Mouse (Mus musculus): ENCODE results near the gene Omt2b. TPM values are rescaled to one million over a fixed set of nuclear protein-coding genes. Genes with fewer than 3 reads are reported as not detected.
A peak's percentile ranks its signal among the peaks of the same experiment; 100 is the strongest.
"Not testable (repeated sequence)": the region's sequence is repeated elsewhere in the genome, so short reads cannot be mapped to it uniquely, and the experiment has no call there.

The Omt2b gene
- not detected for total RNA-seq (2021)

- intact Hi-C loops (cut with DNase I): not testable (repeated sequence)
These were observed at the start of gene Omt2b for GRCm38 (mm10) chr9:78327289-78327688. Gene Omt2b, plus strand, starts transcription at chr9:78327589.

GRCm38 (mm10) chr9:78282002-78282711, 45.2 kb upstream of the Omt2b start:
- intact Hi-C loops (cut with DNase I): not testable (repeated sequence)
- peak; percentile 5 to 9 for DNase-seq

More at GRCm38 (mm10) chr9:78327289-78327688, at the start of gene Omt2b:
- DNase-seq: not testable (repeated sequence)

GRCm38 (mm10) chr9:78289063-78289462, 38.3 kb upstream of the Omt2b start:
- DNase-seq; intact Hi-C loops (cut with DNase I): not testable (repeated sequence)

- DNase-seq; intact Hi-C loops (cut with DNase I): not testable (repeated sequence)
These were observed 37.7 kb upstream of the Omt2b start, which contains the start of gene Gm10639 for GRCm38 (mm10) chr9:78289723-78290122. Gene Gm10639, plus strand, starts transcription at chr9:78289923.

GRCm38 (mm10) chr9:78292462-78292861, 34.9 kb upstream of the Omt2b start:
- DNase-seq; intact Hi-C loops (cut with DNase I): not testable (repeated sequence)

- DNase-seq; intact Hi-C loops (cut with DNase I): not testable (repeated sequence)
These were observed 33.7 kb upstream of the Omt2b start for GRCm38 (mm10) chr9:78293683-78294082.

- intact Hi-C loops (cut with DNase I): loop anchor here (5.0 kb wide), 1 partner anchor 48 kb away; no protein-coding TSS in a partner anchor
- DNase-seq: not testable (repeated sequence)
These were observed 32.6 kb upstream of the Omt2b start for GRCm38 (mm10) chr9:78294781-78295180.

GRCm38 (mm10) chr9:78296089-78296488, 31.3 kb upstream of the Omt2b start:
- peak; percentile 16 to 42 for DNase-seq
- intact Hi-C loops (cut with DNase I): loop anchor here (5.0 kb wide), 1 partner anchor 46 kb away; no protein-coding TSS in a partner anchor

- intact Hi-C loops (cut with DNase I): loop anchor here (5.0 kb wide), 1 partner anchor 44 kb away; no protein-coding TSS in a partner anchor
- no peak for DNase-seq
These were observed 29.2 kb upstream of the Omt2b start for GRCm38 (mm10) chr9:78298232-78298631.

GRCm38 (mm10) chr9:78299143-78299542, 28.2 kb upstream of the Omt2b start:
- intact Hi-C loops (cut with DNase I): loop anchor here (5.0 kb wide), 1 partner anchor 43 kb away; no protein-coding TSS in a partner anchor
- DNase-seq: not testable (repeated sequence)

GRCm38 (mm10) chr9:78308122-78308521, 19.3 kb upstream of the Omt2b start:
- intact Hi-C loops (cut with DNase I); DNase-seq: not testable (repeated sequence)

- intact Hi-C loops (cut with DNase I): no loop called here
- DNase-seq: no peak
These were observed 12.7 kb upstream of the Omt2b start, which contains the start of gene Omt2a for GRCm38 (mm10) chr9:78314696-78315095. Gene Omt2a, minus strand, starts transcription at chr9:78314796.

GRCm38 (mm10) chr9:78319499-78319898, 7.9 kb upstream of the Omt2b start:
- intact Hi-C loops (cut with DNase I): no loop called here

GRCm38 (mm10) chr9:78337050-78337449, 9.7 kb downstream of the Omt2b start:
- intact Hi-C loops (cut with DNase I); DNase-seq: not testable (repeated sequence)

More at GRCm38 (mm10) chr9:78319499-78319898, 7.9 kb upstream of the Omt2b start:
- DNase-seq: peak in 1 of 2 experiments; percentile 10

GRCm38 (mm10) chr9:78340324-78340723, 12.9 kb downstream of the Omt2b start:
- intact Hi-C loops (cut with DNase I): loop anchor here (5.0 kb wide), 1 partner anchor 43 kb away; no protein-coding TSS in a partner anchor
- peak; percentile 19 to 48 for DNase-seq

- intact Hi-C loops (cut with DNase I): loop anchor here (5.0 kb wide), 1 partner anchor 45 kb away; no protein-coding TSS in a partner anchor
- not testable (repeated sequence) for DNase-seq
These were observed 15.1 kb downstream of the Omt2b start for GRCm38 (mm10) chr9:78342494-78342893.

- DNase-seq: not testable (repeated sequence)
- intact Hi-C loops (cut with DNase I): loop anchor here (5.0 kb wide), 1 partner anchor 46 kb away; no protein-coding TSS in a partner anchor
These were observed 15.7 kb downstream of the Omt2b start for GRCm38 (mm10) chr9:78343055-78343454.

GRCm38 (mm10) chr9:78345235-78345634, 17.8 kb downstream of the Omt2b start:
- DNase-seq; intact Hi-C loops (cut with DNase I): not testable (repeated sequence)

GRCm38 (mm10) chr9:78347004-78347403, 19.6 kb downstream of the Omt2b start:
- intact Hi-C loops (cut with DNase I): no loop called here
- no peak for DNase-seq

- intact Hi-C loops (cut with DNase I): not testable (repeated sequence)
- peak; percentile 20 to 21 for DNase-seq
These were observed 21.0 kb downstream of the Omt2b start for GRCm38 (mm10) chr9:78348206-78349004.

GRCm38 (mm10) chr9:78349141-78349540, 21.8 kb downstream of the Omt2b start:
- intact Hi-C loops (cut with DNase I); DNase-seq: not testable (repeated sequence)

Measured in heart, postnatal 10 days (tissue).